Mouse (Mus musculus) C3H10T1/2 (cell line): ENCODE data around the gene Fsip2. TPM values are rescaled to one million over a fixed set of nuclear protein-coding genes. Genes with fewer than 3 reads are reported as not detected.

Source experiments
- polyA plus RNA-seq, 2 experiments: library from polyadenylated mRNA; unstranded; fragments of >200 nt; fragmentation: generic; extraction: Trizol; gene quantifications; one replicate each; pipeline ENCODE4 v1.2.1; 2012; ENCODE audit warnings: missing spikeins in 2 of 2

Fsip2 gene
- polyA plus RNA-seq: not detected

DNA sequence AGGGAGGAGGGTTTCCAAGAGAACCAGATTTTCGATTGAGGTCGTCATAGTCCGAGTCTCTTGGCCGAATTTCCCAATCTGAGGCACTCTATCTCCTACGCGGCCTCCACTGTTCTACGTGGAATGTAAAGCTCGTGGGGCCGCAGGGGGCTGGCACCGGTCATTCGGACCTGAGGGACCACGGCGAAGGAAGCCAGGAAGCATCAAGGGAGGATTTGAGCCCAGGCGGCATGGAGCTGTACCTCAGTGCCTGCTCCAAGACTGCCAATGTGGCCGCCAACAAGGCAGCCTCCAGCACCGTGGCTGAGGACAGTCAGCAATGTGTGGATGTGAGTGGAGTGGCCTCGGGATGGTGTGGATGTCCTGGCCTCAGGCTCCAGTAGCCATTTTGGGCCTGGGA is at the start of gene Fsip2:
Gene Fsip2 (plus strand): TSS at position 163 of the 400 bp plus-strand sequence.

